Mouse (Mus musculus): ENCODE measurements at regions not wholly inside any gene's neighbourhood (a gene's known extent, or its start where the extent isn't known, plus 50 kb on each side); places are given as distances from the start of the nearest gene placed in this dataset.
A peak's percentile ranks its signal among the peaks of the same experiment; 100 is the strongest.

GRCm38 (mm10) chr1:18668901-18669300 lies 404.0 kb upstream of the Defb41 start:
- peak; percentile 3 for DNase-seq

DNA sequence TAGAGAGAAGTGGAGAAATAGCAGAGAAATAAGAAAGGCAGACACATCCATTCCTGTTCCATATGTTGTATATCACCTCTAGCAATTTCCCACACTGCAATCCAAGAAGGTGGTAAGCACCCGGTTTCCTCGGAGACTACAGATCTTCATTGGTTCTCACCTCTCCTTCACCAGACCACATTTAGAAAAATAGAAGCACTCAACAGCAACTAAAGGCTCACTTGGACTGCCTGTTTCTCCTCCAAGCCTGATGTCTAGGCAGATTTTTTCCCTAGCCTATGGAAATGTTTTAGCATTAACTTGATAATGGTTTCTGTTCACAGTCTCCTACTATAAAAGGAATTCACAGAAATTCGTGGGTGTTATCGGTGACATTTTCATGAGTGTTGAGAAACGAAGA lies 403.3 kb upstream of the Defb41 start:
- DNase-seq = no peak

DNA sequence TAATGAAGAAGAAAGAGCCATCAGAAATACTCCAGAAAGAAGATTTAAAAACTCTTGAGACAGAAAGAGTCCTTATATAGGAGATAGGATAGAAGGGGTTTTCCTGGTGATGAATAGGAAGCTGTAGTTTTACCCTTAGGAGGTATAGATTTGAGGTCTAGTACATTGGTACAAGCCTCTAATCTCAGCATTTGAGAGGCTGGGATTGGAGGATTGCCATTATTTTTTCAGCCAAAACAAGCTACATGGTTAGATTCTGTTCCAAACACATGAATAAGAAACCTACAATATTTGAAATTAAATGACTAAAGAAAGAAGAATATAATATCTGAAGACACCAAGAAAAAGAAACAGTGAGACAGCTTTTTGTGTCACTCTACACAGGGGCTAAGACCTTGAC lies 375.9 kb upstream of the Defb41 start:
- DNase-seq = peak; percentile 22

DNA sequence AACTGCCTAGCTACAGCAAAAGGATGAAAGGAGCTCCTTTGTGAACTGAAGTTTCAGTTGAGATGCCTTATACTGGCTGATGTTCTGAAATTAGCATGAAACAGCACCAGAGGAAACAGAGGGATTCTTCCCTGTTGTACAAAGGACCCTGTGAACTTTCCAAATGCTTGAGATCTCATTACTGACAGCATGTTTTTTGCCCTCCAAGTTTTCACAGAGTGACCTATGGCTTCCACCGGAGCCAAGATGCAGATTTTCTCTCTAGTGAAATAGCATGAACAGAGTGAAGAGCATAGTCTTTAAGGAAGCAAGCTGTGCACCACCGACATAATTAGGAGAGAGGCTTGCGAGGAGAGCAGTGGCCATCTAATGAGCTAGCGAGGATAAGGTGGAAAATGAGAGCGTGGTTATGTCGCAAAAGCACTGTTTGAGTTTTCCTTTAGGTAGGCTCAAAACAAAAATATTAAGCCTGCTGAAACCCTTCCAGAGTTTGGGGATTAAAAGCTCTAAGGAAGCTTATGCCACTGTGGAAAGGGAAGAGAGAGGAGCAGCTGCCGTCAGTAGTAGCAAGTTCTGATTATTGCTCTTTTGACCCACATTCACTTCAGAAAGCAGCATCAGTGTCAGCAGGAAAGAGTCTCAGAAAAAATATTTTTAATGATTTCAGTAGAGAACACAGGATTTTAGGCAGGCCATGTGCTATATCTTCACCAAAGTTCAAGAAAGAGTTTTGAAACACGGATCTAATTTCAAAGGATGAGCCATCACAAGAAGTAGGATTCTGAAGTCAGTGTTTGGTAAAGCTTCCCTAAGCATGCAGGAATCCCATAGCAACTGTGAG lies 374.7 kb upstream of the Defb41 start:
- DNase-seq = no peak

DNA sequence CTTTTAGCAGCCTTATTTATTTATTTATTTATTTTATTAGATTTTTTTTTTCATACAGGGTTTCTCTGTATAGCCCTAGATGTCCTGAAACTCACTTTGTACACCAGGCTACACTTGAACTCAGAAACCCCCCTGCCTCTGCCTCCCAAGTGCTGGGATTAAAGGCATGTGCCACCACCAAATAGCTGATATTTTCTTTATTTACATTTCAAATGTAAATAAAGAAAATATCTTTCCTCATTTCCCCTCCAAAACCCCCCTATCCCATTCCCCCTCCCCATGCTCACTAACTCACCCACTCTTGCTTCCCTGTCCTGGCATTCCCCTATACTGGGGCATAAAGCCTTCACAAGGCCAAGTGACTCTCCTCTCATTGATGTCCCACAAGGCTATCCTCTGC lies 372.4 kb upstream of the Defb41 start:
- DNase-seq = no peak

GRCm38 (mm10) chr1:18610231-18610630 lies 345.3 kb upstream of the Defb41 start:
- DNase-seq = no peak

GRCm38 (mm10) chr1:18599864-18600263 lies 334.9 kb upstream of the Defb41 start:
- DNase-seq = no peak

DNA sequence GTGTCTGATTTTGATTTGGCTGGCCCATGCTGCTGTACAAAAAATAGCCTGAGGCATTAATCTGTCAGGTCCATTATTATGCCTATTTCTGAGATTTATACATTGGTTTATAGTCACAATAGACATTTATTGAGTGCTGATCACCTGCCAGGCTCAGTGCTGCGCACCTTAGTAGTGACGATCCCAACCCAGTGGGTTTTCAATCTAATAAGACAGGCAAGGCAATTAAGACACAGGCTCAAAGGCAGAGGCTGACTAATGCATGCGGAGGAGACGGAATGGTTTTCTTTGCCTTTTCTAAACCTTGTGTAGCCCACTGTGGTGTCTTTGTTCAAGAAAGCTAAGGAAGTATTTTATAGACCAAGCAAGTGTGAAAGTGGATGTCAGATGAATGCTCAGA lies 334.0 kb upstream of the Defb41 start:
- DNase-seq = no peak

GRCm38 (mm10) chr1:18583358-18584128 lies 318.6 kb upstream of the Defb41 start:
- no peak for DNase-seq

DNA sequence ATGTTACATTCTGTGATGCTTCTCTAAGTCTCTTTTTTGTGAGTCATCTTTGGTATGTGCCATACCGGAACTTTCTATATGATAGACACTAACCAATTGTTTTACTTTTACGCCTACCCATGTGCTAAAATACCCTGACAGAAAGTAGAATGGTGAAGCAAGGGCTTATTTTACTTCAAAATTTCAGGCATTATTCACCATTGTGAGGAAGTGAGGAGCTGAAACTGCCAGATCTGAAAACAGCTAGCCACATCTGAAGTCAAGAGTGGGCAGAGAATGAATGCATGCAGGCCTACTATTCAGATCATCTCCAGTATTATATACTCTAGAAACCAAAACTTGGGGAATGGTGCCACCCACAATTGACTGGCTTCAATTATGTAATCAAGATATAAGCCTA lies 313.7 kb upstream of the Defb41 start:
- DNase-seq = no peak

- no peak for DNase-seq
Measured at GRCm38 (mm10) chr1:18567086-18567485, 302.1 kb upstream of the Defb41 start.

DNA sequence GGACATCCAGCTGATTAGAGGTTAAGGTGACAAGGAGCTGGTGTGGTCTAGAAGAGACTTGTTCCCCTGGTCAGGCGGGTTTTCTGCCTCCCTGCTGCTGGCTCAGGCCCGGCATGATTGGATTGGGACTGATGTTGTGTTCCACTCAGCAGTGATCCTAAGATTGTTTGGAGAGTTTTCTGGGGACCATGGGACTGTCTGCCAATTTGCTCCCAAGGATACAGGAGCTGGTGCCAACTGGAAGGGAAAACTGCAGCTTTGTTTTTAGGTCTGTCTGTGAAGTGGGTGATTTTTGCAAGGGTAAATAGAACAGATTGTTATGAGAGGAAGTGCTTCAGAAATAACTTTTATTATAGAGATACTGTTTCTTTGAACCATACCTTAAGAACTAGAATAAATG lies 286.3 kb upstream of the Defb41 start:
- no peak for DNase-seq

GRCm38 (mm10) chr1:18531702-18532101 lies 266.8 kb upstream of the Defb41 start:
- DNase-seq = no peak

DNA sequence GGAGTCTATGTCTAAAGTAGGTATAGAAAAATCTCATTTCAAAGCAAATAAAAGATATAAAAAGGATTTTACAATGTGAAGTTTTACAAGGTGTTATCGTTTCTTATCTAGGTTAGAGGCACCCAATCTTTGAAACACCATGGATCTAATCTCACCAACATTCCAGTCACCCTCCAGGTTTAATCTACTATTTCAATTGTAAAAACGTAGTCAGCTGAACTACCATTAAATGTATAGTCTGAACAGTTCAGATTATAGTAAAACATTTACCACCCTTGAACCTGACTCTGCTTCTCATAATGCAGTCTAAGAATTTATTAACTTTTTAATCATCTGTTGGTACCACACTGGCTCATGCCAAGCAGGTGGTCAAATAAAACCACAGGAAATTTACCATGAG lies 259.5 kb upstream of the Defb41 start:
- DNase-seq = no peak

GRCm38 (mm10) chr1:18522902-18523301 lies 258.0 kb upstream of the Defb41 start:
- no peak for DNase-seq

DNA sequence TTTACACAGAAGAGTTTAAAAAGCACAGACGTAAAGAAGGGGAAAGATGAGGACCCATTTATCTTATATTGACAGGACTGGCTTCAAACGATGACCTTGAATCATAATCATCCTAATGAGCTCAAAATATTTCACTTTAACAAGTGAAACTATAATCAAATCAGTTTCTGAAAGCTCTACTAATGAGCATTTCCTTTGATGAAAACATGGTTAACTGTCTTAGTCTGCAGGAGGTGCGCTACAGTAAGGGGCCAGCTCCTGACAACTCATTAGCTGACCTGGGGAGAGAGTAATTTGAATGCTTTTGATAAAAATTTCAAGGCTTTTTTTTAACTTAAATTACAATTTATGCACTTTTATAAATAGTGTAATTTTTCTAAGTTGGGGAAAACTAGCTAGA lies 247.8 kb upstream of the Defb41 start:
- DNase-seq = no peak

GRCm38 (mm10) chr1:18498556-18498955 lies 233.6 kb upstream of the Defb41 start:
- DNase-seq = no peak

DNA sequence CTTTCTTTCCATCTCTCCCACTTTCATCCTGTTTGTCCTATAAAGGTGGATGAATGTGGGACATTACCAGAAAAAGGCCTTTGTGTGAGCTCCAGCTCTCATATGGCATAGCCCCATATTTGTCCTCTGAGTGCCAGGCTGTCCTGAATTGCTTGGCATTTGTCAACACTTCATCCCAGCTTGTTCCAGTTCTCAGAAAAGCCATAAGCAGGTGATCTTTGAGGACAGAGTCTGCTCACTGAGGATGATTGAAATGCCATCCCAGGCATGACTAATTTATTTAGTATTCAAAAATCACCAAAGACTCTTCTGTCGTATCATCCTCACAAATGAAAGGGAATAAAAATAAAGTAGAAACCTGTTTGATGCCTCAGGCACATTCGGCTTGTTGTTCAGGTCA lies 203.6 kb upstream of the Defb41 start:
- peak; percentile 16 for DNase-seq

GRCm38 (mm10) chr1:18465303-18465829 lies 200.4 kb upstream of the Defb41 start:
- no peak for DNase-seq

DNA sequence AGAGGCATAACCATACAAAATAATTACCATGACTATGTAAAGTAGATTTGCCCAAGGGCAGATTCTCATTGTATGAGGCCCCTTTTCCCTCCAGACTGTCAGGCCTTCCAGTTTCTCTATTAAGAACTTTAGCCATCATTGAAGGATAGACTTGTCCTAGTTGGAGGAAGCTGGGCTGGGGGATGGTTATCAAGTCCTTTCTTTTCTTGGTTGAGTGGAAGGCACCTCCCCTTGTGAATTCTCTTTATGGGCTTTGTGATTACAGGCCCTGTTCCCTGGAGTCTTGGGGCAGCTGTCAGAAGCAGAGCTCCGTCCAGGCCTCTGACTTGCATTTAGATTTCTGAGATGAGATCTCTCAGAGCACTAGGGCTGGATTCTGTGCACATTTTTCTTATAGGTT lies 198.3 kb upstream of the Defb41 start:
- no peak for DNase-seq

- DNase-seq = no peak
Measured at GRCm38 (mm10) chr1:18416297-18416732, 151.4 kb upstream of the Defb41 start.

- DNase-seq = no peak
Measured at GRCm38 (mm10) chr1:18415879-18416278, 150.9 kb upstream of the Defb41 start.

DNA sequence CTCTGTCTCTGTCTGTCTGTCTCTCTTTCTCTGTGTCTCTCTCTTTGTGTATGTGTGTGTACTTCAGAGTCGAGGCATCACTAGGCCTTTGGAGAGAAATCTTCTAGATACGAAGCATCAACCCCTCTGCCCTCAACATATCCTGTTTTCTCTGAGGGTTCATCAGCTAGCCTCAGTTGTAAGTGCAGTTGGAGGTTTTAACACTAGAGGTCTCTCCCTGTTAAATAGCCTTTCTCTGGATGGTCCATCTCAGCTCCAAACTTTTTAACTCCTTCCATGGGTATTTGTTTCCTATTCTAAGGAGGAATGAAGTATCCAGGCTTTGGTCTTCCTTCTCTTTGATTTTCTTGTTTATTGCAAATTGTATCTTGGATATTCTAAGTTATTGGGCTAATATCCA lies 147.8 kb upstream of the Defb41 start:
- no peak for DNase-seq

GRCm38 (mm10) chr1:18389591-18389990 lies 124.7 kb upstream of the Defb41 start:
- no peak for DNase-seq

All from cerebellum, adult 8-10 months (tissue).